Mouse (Mus musculus) heart, postnatal 10 days (tissue): ENCODE measurements around the gene Mcm2. TPM values are rescaled to one million over a fixed set of nuclear protein-coding genes. Genes with fewer than 3 reads are reported as not detected.

Experiments used
- DNase-seq, 2 experiments: peaks; one replicate each; pipeline ENCODE4 v3.0.0; 2021
- intact Hi-C: fragments of 180-260 bp; cut with DNase I; formaldehyde crosslinking; loops from one replicate; pipeline ENCODE4 v1.15.1; 2025
- total RNA-seq, 2 experiments: library from RNA; stranded (reverse); gene quantifications; 2 replicates each; pipeline ENCODE4 v1.2.3; 2021

Gene Mcm2
- total RNA-seq, 2 experiments from 2014 or later = 36.7 to 48.8 TPM

- no peak for DNase-seq
- intact Hi-C loops = loop anchor here (2.0 to 5.0 kb wide), 4 partner anchors 104 to 705 kb away; partner anchors contain the start of gene Plxna1
Observed at GRCm38 (mm10) chr6:88928026-88928425, 29.4 kb upstream of the Mcm2 start.

- intact Hi-C loops = loop anchor here (5.0 kb wide), 2 partner anchors 105 to 435 kb away; partner anchors contain the start of gene Plxna1
- peak; percentile 81 to 90 for DNase-seq
Observed at GRCm38 (mm10) chr6:88927595-88927994, 29.0 kb upstream of the Mcm2 start.

- intact Hi-C loops = loop anchor here (5.0 kb wide), 2 partner anchors 105 to 435 kb away; partner anchors contain the start of gene Plxna1
- peak in 1 of 2 experiments; percentile 58 for DNase-seq
Observed at GRCm38 (mm10) chr6:88926870-88927269, 28.3 kb upstream of the Mcm2 start.

- no peak for DNase-seq
- intact Hi-C loops = loop anchor here (5.0 kb wide), 2 partner anchors 107 to 437 kb away; partner anchors contain the start of gene Plxna1
Observed at GRCm38 (mm10) chr6:88925640-88926205, 27.1 kb upstream of the Mcm2 start.

- peak; percentile 89 to 91 for DNase-seq
- intact Hi-C loops = loop anchor here (5.0 kb wide), 2 partner anchors 108 to 438 kb away; partner anchors contain the start of gene Plxna1
Observed at GRCm38 (mm10) chr6:88924502-88925275, 26.1 kb upstream of the Mcm2 start.

GRCm38 (mm10) chr6:88918802-88919201 is 20.2 kb upstream of the Mcm2 start:
- intact Hi-C loops = no loop called here
- no peak for DNase-seq

GRCm38 (mm10) chr6:88916153-88916552 is 17.6 kb upstream of the Mcm2 start:
- DNase-seq = peak; percentile 64 to 75
- intact Hi-C loops = no loop called here

- intact Hi-C loops = no loop called here
- DNase-seq = peak; percentile 63 to 75
Observed at GRCm38 (mm10) chr6:88915510-88915909, 16.9 kb upstream of the Mcm2 start.

- peak; percentile 61 to 77 for DNase-seq
- intact Hi-C loops = no loop called here
Observed at GRCm38 (mm10) chr6:88914799-88915198, 16.2 kb upstream of the Mcm2 start.

GRCm38 (mm10) chr6:88913440-88913839 is 14.9 kb upstream of the Mcm2 start:
- no peak for DNase-seq
- intact Hi-C loops = no loop called here

GRCm38 (mm10) chr6:88913022-88913421 is 14.4 kb upstream of the Mcm2 start:
- intact Hi-C loops = no loop called here
- DNase-seq = peak; percentile 67 to 72

GRCm38 (mm10) chr6:88909151-88909550 is 10.6 kb upstream of the Mcm2 start:
- DNase-seq = no peak
- intact Hi-C loops = no loop called here

- intact Hi-C loops = no loop called here
Observed at GRCm38 (mm10) chr6:88906369-88907108, 8.0 kb upstream of the Mcm2 start.

GRCm38 (mm10) chr6:88905042-88905441 is 6.5 kb upstream of the Mcm2 start:
- DNase-seq = no peak
- intact Hi-C loops = no loop called here

More at GRCm38 (mm10) chr6:88906369-88907108, 8.0 kb upstream of the Mcm2 start:
- peak; percentile 74 to 81 for DNase-seq

GRCm38 (mm10) chr6:88904456-88904974 is 5.9 kb upstream of the Mcm2 start:
- DNase-seq = peak in 1 of 2 experiments; percentile 49
- intact Hi-C loops = no loop called here

- intact Hi-C loops = no loop called here
- DNase-seq = no peak
Observed at GRCm38 (mm10) chr6:88903708-88904107, 5.1 kb upstream of the Mcm2 start.

- intact Hi-C loops = no loop called here
- DNase-seq = peak; percentile 96 to 97
Observed at GRCm38 (mm10) chr6:88901947-88902820, 3.6 kb upstream of the Mcm2 start, which contains the start of gene Tpra1. Gene Tpra1 (plus strand): TSS chr6:88902251.

- intact Hi-C loops = no loop called here
Observed at GRCm38 (mm10) chr6:88901471-88901870, 2.9 kb upstream of the Mcm2 start.

GRCm38 (mm10) chr6:88899628-88900027 is 1.0 kb upstream of the Mcm2 start:
- no peak for DNase-seq
- intact Hi-C loops = no loop called here

More at GRCm38 (mm10) chr6:88901471-88901870, 2.9 kb upstream of the Mcm2 start:
- DNase-seq = no peak

- intact Hi-C loops = no loop called here
- no peak for DNase-seq
Observed at GRCm38 (mm10) chr6:88899086-88899485, 506 bp upstream of the Mcm2 start.
